Mouse (Mus musculus): ENCODE data around the gene Emx2.

The Emx2 gene

GRCm38 (mm10) chr19:59462459-59463292, 4.5 kb downstream of the Emx2 start:
- no peak for DNase-seq

DNA sequence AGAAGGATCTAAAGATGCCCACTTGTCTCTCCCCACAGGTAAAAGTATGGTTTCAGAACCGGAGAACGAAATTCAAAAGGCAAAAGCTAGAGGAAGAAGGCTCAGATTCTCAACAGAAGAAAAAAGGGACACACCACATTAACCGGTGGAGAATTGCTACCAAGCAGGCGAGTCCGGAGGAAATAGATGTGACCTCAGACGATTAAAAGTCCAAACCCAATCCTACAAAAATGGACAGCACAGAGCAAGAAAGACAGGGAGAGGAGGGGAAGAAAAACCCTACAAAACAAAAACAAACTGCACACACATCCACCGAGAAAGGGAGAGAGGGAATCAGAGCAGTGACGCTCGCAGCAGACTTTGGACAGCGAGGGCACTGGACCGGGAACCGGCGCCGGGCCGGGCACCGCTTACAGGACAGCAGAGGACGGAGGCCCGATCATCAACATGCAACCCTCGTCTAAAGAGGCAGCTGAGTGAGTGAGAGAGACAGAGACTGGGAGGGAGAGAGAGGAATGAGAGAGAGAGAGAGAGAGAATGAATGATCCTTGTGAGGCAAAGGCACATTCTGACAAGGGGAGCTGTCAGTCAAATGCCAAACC, 5.8 kb downstream of the Emx2 start:
- DNase-seq: peak; percentile 68

GRCm38 (mm10) chr19:59465281-59465680, 7.1 kb downstream of the Emx2 start:
- no peak for DNase-seq

DNA sequence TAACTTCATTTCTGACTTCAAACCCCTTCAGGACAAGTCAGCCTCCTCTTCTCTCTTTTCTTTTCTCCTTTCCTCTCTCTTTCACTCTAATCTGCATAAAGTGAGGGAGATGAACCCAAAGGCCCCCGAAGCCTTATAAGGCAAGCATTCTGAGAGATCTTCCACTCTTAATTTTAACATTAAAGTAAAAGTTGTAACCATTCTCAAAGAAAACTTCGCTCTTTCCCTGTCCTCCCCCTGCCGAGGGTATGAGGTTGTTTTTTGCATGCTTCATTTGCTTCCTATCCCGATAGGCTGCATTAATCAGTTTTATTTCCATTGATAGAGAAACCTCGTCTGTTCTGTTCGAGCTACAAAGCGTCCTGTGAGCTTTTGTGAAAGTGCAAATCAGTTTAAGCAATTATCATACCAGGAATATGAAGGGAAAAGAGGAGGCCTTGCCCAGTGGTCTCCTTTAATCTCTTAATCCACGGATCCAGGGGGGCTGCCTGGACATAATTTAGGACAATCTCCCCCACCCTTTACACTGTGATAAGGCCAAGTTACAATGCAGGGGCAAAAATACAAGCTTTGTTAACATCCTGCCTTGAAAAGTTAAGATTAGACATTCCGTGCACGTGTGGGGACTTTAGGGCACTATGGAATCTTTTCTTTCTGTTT, 7.7 kb downstream of the Emx2 start:
- DNase-seq: no peak

- no peak for DNase-seq
Observed at GRCm38 (mm10) chr19:59466417-59466937, 8.3 kb downstream of the Emx2 start.

GRCm38 (mm10) chr19:59467016-59467412, 8.8 kb downstream of the Emx2 start:
- DNase-seq: no peak

DNA sequence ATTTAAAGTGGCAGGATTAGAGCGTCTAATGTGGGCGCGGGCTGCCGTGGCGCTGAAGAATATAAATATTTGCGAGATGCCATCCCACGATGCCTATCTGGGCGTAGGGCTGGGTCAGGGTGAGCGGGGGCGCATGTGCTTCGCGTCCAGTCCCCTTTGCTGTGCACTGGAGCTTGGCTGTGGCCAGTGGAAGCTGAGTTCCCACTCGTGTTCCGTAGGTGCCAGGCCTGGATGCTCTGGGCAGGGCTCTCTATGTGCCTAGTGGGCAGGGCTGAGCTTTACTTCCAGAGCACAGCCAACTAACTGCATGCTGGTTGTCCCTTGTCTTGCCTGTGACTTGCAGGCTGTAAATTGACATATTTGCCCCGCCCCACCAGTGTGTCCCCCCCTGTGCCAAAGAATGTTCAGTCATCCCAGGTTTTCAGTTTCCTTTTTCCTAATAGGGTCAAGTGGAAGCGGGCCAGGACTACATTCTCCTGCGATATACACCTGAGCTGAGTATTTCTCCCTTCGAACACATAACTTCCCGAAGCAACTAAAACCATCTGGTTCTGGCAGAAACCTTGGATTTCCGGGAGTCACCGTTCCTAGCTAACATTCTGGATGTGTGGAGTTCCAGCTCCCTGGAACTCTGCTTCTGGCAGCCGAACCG, 9.4 kb downstream of the Emx2 start:
- DNase-seq: peak; percentile 75

- DNase-seq: peak; percentile 72
Observed at GRCm38 (mm10) chr19:59468065-59468810, 10.1 kb downstream of the Emx2 start.

- peak; percentile 63 for DNase-seq
Observed at GRCm38 (mm10) chr19:59469035-59469949, 11.1 kb downstream of the Emx2 start.

GRCm38 (mm10) chr19:59470074-59470630, 12.0 kb downstream of the Emx2 start:
- DNase-seq: no peak

GRCm38 (mm10) chr19:59470913-59471312, 12.7 kb downstream of the Emx2 start:
- DNase-seq: no peak

DNA sequence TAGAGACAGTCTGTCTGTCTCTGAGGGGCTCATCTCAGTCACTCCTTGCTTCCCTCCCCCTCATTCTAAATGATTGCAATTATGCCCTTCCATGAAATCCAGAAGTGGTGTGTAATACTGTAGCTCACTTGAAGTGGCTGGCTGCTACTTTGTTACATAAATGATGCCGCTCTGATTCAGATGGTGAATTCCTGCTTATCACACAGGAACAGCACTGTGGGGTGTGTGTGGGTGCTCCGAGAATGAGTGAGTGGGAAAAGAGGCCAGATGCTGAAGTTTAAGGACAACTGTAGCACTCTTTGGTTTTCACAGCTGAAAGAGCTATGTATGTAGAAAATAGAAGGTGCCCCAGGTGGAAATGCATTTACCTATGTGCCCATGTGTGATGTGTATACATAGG, 14.7 kb downstream of the Emx2 start:
- DNase-seq: no peak

DNA sequence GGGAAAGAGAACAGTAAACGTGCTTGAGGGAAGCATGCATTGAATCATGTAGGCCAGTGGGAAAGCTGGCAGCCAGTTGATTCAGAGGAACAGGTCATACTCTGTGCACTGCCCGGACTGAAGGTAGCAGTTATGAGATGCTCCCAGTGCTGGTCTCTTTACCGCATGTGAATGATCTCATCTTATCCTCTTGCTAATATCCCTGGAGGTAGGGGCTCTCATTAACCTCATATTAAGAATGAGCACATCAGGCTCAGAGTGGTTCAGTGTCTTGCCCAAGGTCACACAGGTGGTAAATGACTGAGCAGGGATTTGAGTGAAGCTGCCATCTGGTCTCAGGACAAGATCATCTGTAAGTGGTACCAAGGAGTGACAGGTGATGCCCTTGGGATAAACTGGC, 21.7 kb downstream of the Emx2 start:
- DNase-seq: no peak

- DNase-seq: no peak
Observed at GRCm38 (mm10) chr19:59480563-59480962, 22.4 kb downstream of the Emx2 start.

DNA sequence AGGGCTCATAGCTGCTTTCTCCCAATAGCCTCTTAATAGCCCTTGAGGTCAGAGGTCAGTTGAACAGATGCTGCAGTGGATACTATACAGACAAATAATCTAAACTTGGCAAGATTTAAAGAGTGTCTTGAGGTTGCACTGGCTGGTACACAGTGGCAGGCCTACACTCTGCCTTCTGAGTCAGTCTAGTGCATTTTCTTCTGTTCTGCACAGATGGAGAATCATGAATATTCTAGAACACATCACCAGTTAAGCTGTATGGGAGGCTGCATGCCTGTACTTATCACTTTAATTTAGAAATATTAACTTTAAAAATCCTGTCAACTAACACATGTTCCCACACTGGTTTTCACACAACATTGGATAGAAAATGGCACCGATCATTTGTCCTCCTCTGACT, 34.1 kb downstream of the Emx2 start:
- DNase-seq: no peak

GRCm38 (mm10) chr19:59496832-59497231, 38.7 kb downstream of the Emx2 start:
- no peak for DNase-seq

GRCm38 (mm10) chr19:59508896-59509295, 50.7 kb downstream of the Emx2 start:
- peak; percentile 31 for DNase-seq

DNA sequence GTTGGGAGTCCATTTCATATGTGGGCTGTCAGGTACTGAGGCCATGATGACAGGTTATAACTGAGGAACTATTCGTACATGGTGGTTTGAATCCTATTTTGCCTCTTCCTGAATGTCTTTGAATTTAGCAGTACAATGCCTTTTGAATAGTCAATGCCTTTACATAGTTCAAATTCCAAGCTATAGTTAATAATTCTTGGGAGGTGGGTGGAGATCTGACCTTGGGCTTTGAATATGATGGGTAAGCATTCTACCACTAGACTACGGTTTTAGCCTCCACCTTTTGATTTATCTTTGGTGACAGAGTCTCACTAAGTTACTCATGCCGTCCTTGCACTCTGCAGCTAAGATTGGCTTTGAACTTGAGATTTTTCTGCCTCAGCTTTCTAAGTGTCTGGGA, 55.0 kb downstream of the Emx2 start:
- peak; percentile 9 for DNase-seq

All from kidney, adult 11 months (tissue).